Mouse (Mus musculus): ENCODE measurements around the gene Kiss1. TPM values are rescaled to one million over a fixed set of nuclear protein-coding genes. Genes with fewer than 3 reads are reported as not detected.

Kiss1 gene
- polyA plus RNA-seq, 1 experiment from 2014 or later: not detected

GRCm38 (mm10) chr1:133364022-133364630, 42.5 kb downstream of the Kiss1 start:
- Histone ChIP-seq H3K9me3 (no peaks in the 10 kb centered on the region), H3K4me3 (replicated peaks) (peak overlapping the region; percentile 66), H3K4me2 (replicated peaks) (peak overlapping the region; percentile 92), H3K36me3 (no peaks in the 10 kb centered on the region), H3K4me1 (replicated peaks) (peaks cover 30% of the 10 kb centered on the region), H3K27ac (no peak overlapping the region), H3K27me3 (peaks cover 37% of the 10 kb centered on the region), H3K9ac (replicated peaks) (peak overlapping the region; percentile 76)
- WGBS: 3% methylated on average over 27 of the region's 27 CpGs
- ATAC-seq: peak; percentile 27

GRCm38 (mm10) chr1:133364890-133365289, 43.2 kb downstream of the Kiss1 start:
- Histone ChIP-seq H3K9me3 (no peaks in the 10 kb centered on the region), H3K36me3 (no peaks in the 10 kb centered on the region), H3K4me1 (replicated peaks) (peaks cover 30% of the 10 kb centered on the region), H3K9ac (replicated peaks) (no peak overlapping the region), H3K27me3 (peaks cover 33% of the 10 kb centered on the region), H3K4me3 (replicated peaks) (peak overlapping the region; percentile 66; the same call in 1 of the 2 replicates), H3K4me2 (replicated peaks) (peak overlapping the region; percentile 92; the same call in 1 of the 2 replicates), H3K27ac (no peak overlapping the region)
- ATAC-seq: no peak
- WGBS: 45% methylated on average over 2 of the region's 2 CpGs

GRCm38 (mm10) chr1:133366951-133367605, 45.4 kb downstream of the Kiss1 start:
- Histone ChIP-seq H3K27me3 (peaks cover 32% of the 10 kb centered on the region), H3K4me2 (replicated peaks) (no peak overlapping the region), H3K27ac (no peak overlapping the region), H3K36me3 (no peaks in the 10 kb centered on the region), H3K4me1 (replicated peaks) (peaks cover 30% of the 10 kb centered on the region), H3K9me3 (no peaks in the 10 kb centered on the region), H3K4me3 (replicated peaks) (no peak overlapping the region), H3K9ac (replicated peaks) (no peak overlapping the region)
- 54% methylated on average over 10 of the region's 10 CpGs for WGBS
- no peak for ATAC-seq

GRCm38 (mm10) chr1:133367606-133368488, 46.2 kb downstream of the Kiss1 start:
- no peak overlapping the region for H3K27ac ChIP-seq
- no peaks in the 10 kb centered on the region for H3K36me3 ChIP-seq
- H3K4me3 ChIP-seq (replicated peaks): no peak overlapping the region
- peaks cover 37% of the 10 kb centered on the region for H3K4me1 ChIP-seq (replicated peaks)
- WGBS: 9% methylated on average over 11 of the region's 11 CpGs
- no peak overlapping the region for H3K9ac ChIP-seq (replicated peaks)
- no peaks in the 10 kb centered on the region for H3K9me3 ChIP-seq
- peaks cover 32% of the 10 kb centered on the region for H3K27me3 ChIP-seq
- H3K4me2 ChIP-seq (replicated peaks): no peak overlapping the region
- ATAC-seq: no peak

GRCm38 (mm10) chr1:133368644-133369043, 47.0 kb downstream of the Kiss1 start:
- H3K4me3 ChIP-seq (replicated peaks): no peak overlapping the region
- WGBS: 62% methylated on average over 10 of the region's 10 CpGs
- no peaks in the 10 kb centered on the region for H3K36me3 ChIP-seq
- H3K9me3 ChIP-seq: no peaks in the 10 kb centered on the region
- H3K27me3 ChIP-seq: peaks cover 31% of the 10 kb centered on the region
- no peak overlapping the region for H3K4me2 ChIP-seq (replicated peaks)
- H3K9ac ChIP-seq (replicated peaks): no peak overlapping the region
- no peak for ATAC-seq
- no peak overlapping the region for H3K27ac ChIP-seq
- H3K4me1 ChIP-seq (replicated peaks): peaks cover 38% of the 10 kb centered on the region

- H3K27me3 ChIP-seq: peaks cover 14% of the 10 kb centered on the region
Observed at GRCm38 (mm10) chr1:133370352-133370751, 48.7 kb downstream of the Kiss1 start.

GRCm38 (mm10) chr1:133371431-133371830, 49.8 kb downstream of the Kiss1 start:
- Histone ChIP-seq H3K27me3 (0 out of 2 replicates have a peak, but pooled peaks cover 4% of the 10 kb centered on the region), H3K36me3 (no peaks in the 10 kb centered on the region), H3K4me2 (replicated peaks) (no peak overlapping the region), H3K27ac (no peak overlapping the region), H3K4me3 (replicated peaks) (no peak overlapping the region), H3K4me1 (replicated peaks) (peaks cover 21% of the 10 kb centered on the region), H3K9ac (replicated peaks) (no peak overlapping the region), H3K9me3 (no peaks in the 10 kb centered on the region)
- ATAC-seq: no peak
- WGBS: 93% methylated on average over 6 of the region's 6 CpGs

More at GRCm38 (mm10) chr1:133370352-133370751, 48.7 kb downstream of the Kiss1 start:
- H3K4me1 ChIP-seq (replicated peaks): peaks cover 22% of the 10 kb centered on the region
- no peak for ATAC-seq
- no peak overlapping the region for H3K9ac ChIP-seq (replicated peaks)
- no peak overlapping the region for H3K27ac ChIP-seq
- H3K9me3 ChIP-seq: no peaks in the 10 kb centered on the region
- H3K36me3 ChIP-seq: no peaks in the 10 kb centered on the region
- no peak overlapping the region for H3K4me3 ChIP-seq (replicated peaks)
- WGBS: 79% methylated on average over 4 of the region's 4 CpGs
- no peak overlapping the region for H3K4me2 ChIP-seq (replicated peaks)

GRCm38 (mm10) chr1:133372113-133372512, 50.4 kb downstream of the Kiss1 start:
- H3K9me3 ChIP-seq: no peaks in the 10 kb centered on the region
- no peaks in the 10 kb centered on the region for H3K27me3 ChIP-seq
- no peak overlapping the region for H3K4me2 ChIP-seq (replicated peaks)
- H3K4me3 ChIP-seq (replicated peaks): no peak overlapping the region
- H3K36me3 ChIP-seq: no peaks in the 10 kb centered on the region
- peaks cover 21% of the 10 kb centered on the region for H3K4me1 ChIP-seq (replicated peaks)
- H3K27ac ChIP-seq: no peak overlapping the region
- H3K9ac ChIP-seq (replicated peaks): no peak overlapping the region
- WGBS: 70% methylated on average over 8 of the region's 8 CpGs
- no peak for ATAC-seq

- Histone ChIP-seq H3K27ac (no peak overlapping the region), H3K4me1 (replicated peaks) (peaks cover 9% of the 10 kb centered on the region), H3K9me3 (no peaks in the 10 kb centered on the region), H3K4me3 (replicated peaks) (no peak overlapping the region), H3K36me3 (no peaks in the 10 kb centered on the region), H3K9ac (replicated peaks) (no peak overlapping the region), H3K27me3 (no peaks in the 10 kb centered on the region), H3K4me2 (replicated peaks) (no peak overlapping the region)
- 76% methylated on average over 10 of the region's 10 CpGs for WGBS
- no peak for ATAC-seq
Observed at GRCm38 (mm10) chr1:133375696-133376346, 54.1 kb downstream of the Kiss1 start.

- ATAC-seq: no peak
- H3K4me3 ChIP-seq (replicated peaks): no peak overlapping the region
- no peak overlapping the region for H3K4me2 ChIP-seq (replicated peaks)
- H3K9ac ChIP-seq (replicated peaks): no peak overlapping the region
- H3K27ac ChIP-seq: no peak overlapping the region
- H3K4me1 ChIP-seq (replicated peaks): peaks cover 9% of the 10 kb centered on the region
- no peaks in the 10 kb centered on the region for H3K36me3 ChIP-seq
- no peaks in the 10 kb centered on the region for H3K9me3 ChIP-seq
- H3K27me3 ChIP-seq: no peaks in the 10 kb centered on the region
- 91% methylated on average over 5 of the region's 5 CpGs for WGBS
Observed at GRCm38 (mm10) chr1:133377547-133377946, 55.9 kb downstream of the Kiss1 start.
